Mouse (Mus musculus) hindbrain, postnatal 0 days (tissue): ENCODE results near the gene Hist1h2bb. TPM values are rescaled to one million over a fixed set of nuclear protein-coding genes. Genes with fewer than 3 reads are reported as not detected.
"Not testable (repeated sequence)": the region's sequence is repeated elsewhere in the genome, so short reads cannot be mapped to it uniquely, and the experiment has no call there.

Experiments used
- ATAC-seq: fragments of 200-750 bp; cut with Nextera tagmentation; 2 replicates; pipeline ENCODE4 v1.8.0; 2017; ENCODE audit warnings: mild to moderate bottlenecking, moderate TSS enrichment, moderate library complexity
- DNase-seq: peaks from one replicate; pipeline ENCODE4 v3.0.0-alpha.2; 2015; ENCODE audit warnings: low spot score
- H3K27ac ChIP-seq: fragments of 300-500 bp; sonication (generic); 2 replicates; pipeline ENCODE4 v1.5.1; 2014; ENCODE audit warnings: mild to moderate bottlenecking
- H3K27me3 ChIP-seq: fragments of 300-500 bp; sonication (generic); 2 replicates; pipeline ENCODE4 v1.6.1; 2014; ENCODE audit warnings: low read length, mixed read lengths; ENCODE audit not compliant: insufficient read depth
- H3K36me3 ChIP-seq: fragments of 300-500 bp; sonication (generic); 2 replicates; pipeline ENCODE4 v1.6.1; 2014; ENCODE audit warnings: low read length, mixed read lengths; ENCODE audit not compliant: insufficient read depth
- H3K4me1 ChIP-seq: fragments of 300-500 bp; sonication (generic); 2 replicates; pipeline ENCODE4 v1.6.1; 2014; ENCODE audit warnings: antibody characterized with exemption, low read length, mixed read lengths; ENCODE audit not compliant: insufficient read depth
- H3K4me2 ChIP-seq: fragments of 300-500 bp; sonication (generic); 2 replicates; pipeline ENCODE4 v1.6.1; 2014; ENCODE audit warnings: low read depth, mild to moderate bottlenecking, low read length, moderate library complexity, mixed read lengths
- H3K4me3 ChIP-seq: fragments of 300-500 bp; sonication (generic); 2 replicates; pipeline ENCODE4 v1.5.1; 2014; ENCODE audit warnings: low read length
- H3K9ac ChIP-seq: fragments of 300-500 bp; sonication (generic); replicated peaks from 2 replicates; pipeline ENCODE4 v1.6.1; 2014; ENCODE audit warnings: mild to moderate bottlenecking, low read length, moderate library complexity, mixed read lengths
- H3K9me3 ChIP-seq: fragments of 300-500 bp; sonication (generic); 2 replicates; pipeline ENCODE4 v1.6.1; 2016; ENCODE audit warnings: low read length, mixed read lengths
- CTCF ChIP-seq: IDR thresholded peaks from 2 replicates; pipeline ENCODE4 v1.5.1; 2016; ENCODE audit warnings: antibody characterized with exemption, control low read depth, low read depth
- WGBS: fragments of 180-500 bp; shearing (Covaris S2); extraction: QIAGEN DNeasy Blood & Tissue Kit; methylation state at CpG from one replicate; pipeline ENCODE4 v1.1.7; 2014; 5-methylcytosine and 5-hydroxymethylcytosine counted together
- polyA plus RNA-seq: library from polyadenylated mRNA; unstranded; fragments of >200 nt; fragmentation: Nextera tagmentation; extraction: Ambion mirVana; gene quantifications from 2 replicates; pipeline ENCODE4 v1.2.1, GENCODE M21; 2015
- total RNA-seq: library from RNA; depleted of rRNA; stranded (reverse); fragments of >200 nt; gene quantifications from 2 replicates; pipeline ENCODE4 v1.2.3, GENCODE M21; 2014

The Hist1h2bb gene
- total and polyA plus RNA-seq, 2 experiments from 2014 or later = 0.49 to 1,454 TPM

- ATAC-seq = peak; percentile 74; the same call in 1 of the 2 replicates
These were observed 36.0 kb upstream of the Hist1h2bb start, which contains the start of gene Hfe for GRCm38 (mm10) chr13:23710374-23711089. Gene Hfe, minus strand, starts transcription at chr13:23710854.

DNA sequence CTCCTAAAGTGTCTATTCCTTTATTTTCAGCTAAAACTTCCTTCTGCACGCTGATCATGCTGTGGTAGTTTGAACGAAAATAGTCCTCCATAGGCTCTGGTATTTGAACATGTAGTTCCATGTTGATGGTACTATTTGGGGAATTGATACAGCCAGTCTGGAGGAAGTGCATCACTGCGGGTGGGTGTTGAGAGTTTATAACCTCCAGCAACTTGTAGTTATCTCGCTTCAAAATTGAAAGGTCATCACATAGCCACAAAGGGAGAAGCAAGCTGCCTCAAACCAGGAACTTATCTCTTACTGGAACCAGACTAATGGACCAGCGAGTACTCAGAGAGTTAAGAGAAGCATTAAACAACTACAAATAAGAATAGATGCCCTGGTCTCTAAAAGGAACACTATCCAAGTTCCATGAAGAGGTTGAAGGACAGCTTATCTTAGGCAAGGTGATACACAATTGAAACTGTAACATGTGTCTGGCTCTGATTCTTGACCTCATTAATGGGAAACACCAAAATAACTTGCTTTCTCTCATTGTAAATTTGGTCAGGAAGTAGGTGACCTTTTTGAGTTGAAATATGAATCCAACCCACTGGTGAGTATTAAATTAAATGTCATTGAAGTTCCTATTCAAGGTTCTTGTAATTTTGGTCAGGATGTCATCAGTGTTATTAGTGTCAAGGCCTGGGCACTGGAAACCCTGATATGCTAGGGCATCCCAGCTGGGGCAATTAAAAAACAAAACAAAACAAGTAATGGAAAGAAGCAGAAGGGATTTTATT, 30.1 kb upstream of the Hist1h2bb start:
- no peak for TF ChIP-seq CTCF
- Histone ChIP-seq H3K36me3 (no peaks in the 10 kb centered on the region), H3K27me3 (no peaks in the 10 kb centered on the region), H3K9me3 (no peaks in the 10 kb centered on the region), H3K9ac (no peak overlapping the region), H3K4me1 (no peaks in the 10 kb centered on the region), H3K27ac (no peak overlapping the region), H3K4me3 (no peak overlapping the region), H3K4me2 (no peak overlapping the region)
- 85% methylated on average over 5 of the region's 5 CpGs for WGBS
- ATAC-seq (no peak), DNase-seq (no peak)

More at GRCm38 (mm10) chr13:23710374-23711089, 36.0 kb upstream of the Hist1h2bb start, which contains the start of gene Hfe:
- peak within 1 kb of the TSS; percentile 4; the same call in 1 of the 2 replicates for H3K27ac ChIP-seq
- no peaks in the 10 kb centered on the region for H3K27me3 ChIP-seq
- H3K9me3 ChIP-seq = no peaks in the 10 kb centered on the region
- no peaks in the 10 kb centered on the region for H3K4me1 ChIP-seq
- peak within 1 kb of the TSS; percentile 36 for H3K4me3 ChIP-seq
- peak within 1 kb of the TSS; percentile 76 for H3K4me2 ChIP-seq
- WGBS = 3% methylated on average over 17 of the region's 17 CpGs
- DNase-seq = peak; percentile 46
- peak within 1 kb of the TSS; percentile 45 for H3K9ac ChIP-seq
- no peak for TF ChIP-seq CTCF
- no peaks in the 10 kb centered on the region for H3K36me3 ChIP-seq

DNA sequence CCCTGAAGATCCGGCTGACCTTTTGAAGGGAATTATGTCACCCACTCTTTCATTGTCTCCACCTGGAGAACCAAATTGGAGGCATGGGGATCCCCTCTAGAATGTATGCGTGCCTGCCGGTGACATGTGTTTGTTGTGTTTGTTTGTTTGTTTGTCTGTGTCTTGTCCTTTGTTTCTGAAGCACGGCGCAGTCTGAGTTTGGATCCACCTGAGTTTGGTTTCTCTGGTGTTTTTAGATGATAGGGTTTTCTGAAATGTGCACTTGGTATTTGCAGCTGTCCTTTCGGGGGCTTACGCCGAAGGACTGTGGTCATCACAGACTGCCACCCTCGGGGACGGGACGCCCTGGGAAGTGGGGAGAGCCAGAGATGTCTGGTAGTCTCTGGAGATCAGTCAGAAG, 29.4 kb upstream of the Hist1h2bb start:
- no peak overlapping the region for H3K27ac ChIP-seq
- no peak overlapping the region for H3K9ac ChIP-seq
- H3K9me3 ChIP-seq = no peaks in the 10 kb centered on the region
- no peaks in the 10 kb centered on the region for H3K27me3 ChIP-seq
- no peak for ATAC-seq
- TF ChIP-seq CTCF = no peak
- no peak overlapping the region for H3K4me3 ChIP-seq
- H3K36me3 ChIP-seq = no peaks in the 10 kb centered on the region
- no peak overlapping the region for H3K4me2 ChIP-seq
- 55% methylated on average over 11 of the region's 11 CpGs for WGBS
- DNase-seq = no peak
- no peaks in the 10 kb centered on the region for H3K4me1 ChIP-seq

DNA sequence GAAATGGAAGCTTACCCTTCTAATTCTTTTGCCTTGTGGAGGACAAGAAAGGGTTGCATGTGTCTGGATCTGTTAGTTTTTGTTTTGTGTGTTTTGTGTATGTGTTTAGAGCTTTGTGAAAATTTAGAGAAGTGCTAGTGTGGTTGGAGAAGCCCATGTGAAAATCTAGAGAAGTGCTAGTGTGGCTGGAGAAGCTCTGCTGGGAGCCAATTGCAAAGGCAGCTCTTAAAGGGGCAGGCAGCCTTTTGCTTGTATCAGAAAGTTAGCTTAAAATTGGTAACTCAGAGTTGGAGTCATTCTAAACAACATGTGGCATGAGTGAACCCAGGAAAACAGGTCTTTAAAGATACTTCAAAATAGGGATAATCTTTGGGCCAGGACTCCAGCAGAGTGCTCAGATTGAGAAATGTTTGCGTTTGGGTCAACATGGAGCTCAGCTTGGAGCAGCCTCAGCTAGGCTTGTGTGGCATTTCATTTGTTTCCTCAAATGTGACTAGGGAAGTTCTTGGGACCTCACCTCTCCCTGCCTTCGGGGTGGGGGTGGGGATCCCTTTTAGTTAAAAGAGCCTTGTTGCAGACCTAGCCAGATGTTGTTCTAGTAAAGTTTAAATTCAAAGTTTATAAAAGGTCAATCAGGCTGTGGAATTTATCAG, 28.8 kb upstream of the Hist1h2bb start:
- H3K4me3 ChIP-seq, H3K9me3 ChIP-seq, ATAC-seq, H3K27ac ChIP-seq, H3K9ac ChIP-seq, H3K4me2 ChIP-seq, DNase-seq, H3K36me3 ChIP-seq, H3K4me1 ChIP-seq, H3K27me3 ChIP-seq: not testable (repeated sequence)
- 13% methylated on average over 2 of the region's 2 CpGs for WGBS

- no peak for TF ChIP-seq CTCF
- Histone ChIP-seq H3K9me3 (no peaks in the 10 kb centered on the region), H3K36me3 (no peaks in the 10 kb centered on the region), H3K9ac (no peak overlapping the region), H3K27me3 (no peaks in the 10 kb centered on the region), H3K4me2 (no peak overlapping the region), H3K4me1 (no peaks in the 10 kb centered on the region), H3K27ac (no peak overlapping the region), H3K4me3 (no peak overlapping the region)
- DNase-seq (no peak), ATAC-seq (no peak)
- 67% methylated on average over 4 of the region's 4 CpGs for WGBS
These were observed 22.3 kb upstream of the Hist1h2bb start for GRCm38 (mm10) chr13:23724239-23724638.

- Histone ChIP-seq H3K27ac (no peak overlapping the region), H3K9me3 (no peaks in the 10 kb centered on the region), H3K36me3 (no peaks in the 10 kb centered on the region), H3K27me3 (no peaks in the 10 kb centered on the region), H3K4me2 (no peak overlapping the region), H3K4me3 (no peak overlapping the region), H3K4me1 (no peaks in the 10 kb centered on the region), H3K9ac (no peak overlapping the region)
- WGBS = 36% methylated on average over 1 of the region's 1 CpGs
- no peak for TF ChIP-seq CTCF
- ATAC-seq (no peak), DNase-seq (no peak)
These were observed 21.3 kb upstream of the Hist1h2bb start for GRCm38 (mm10) chr13:23725213-23725612.
